Mouse (Mus musculus) cerebellum, postnatal 4 days (tissue): Measurements from ENCODE around the gene Zfp646.

Source experiments
- DNase-seq, 2 experiments: peaks; one replicate each; pipeline ENCODE4 v3.0.0; 2022; ENCODE audit warnings: low spot score in 2 of 2, mixed read lengths in 1 of 2

The Zfp646 gene

GRCm38 (mm10) chr7:127919290-127919689, 43.3 kb downstream of the Zfp646 start:
- no peak for DNase-seq

GRCm38 (mm10) chr7:127921516-127921915, 45.5 kb downstream of the Zfp646 start:
- no peak for DNase-seq

GRCm38 (mm10) chr7:127922451-127923275, 46.6 kb downstream of the Zfp646 start:
- no peak for DNase-seq

GRCm38 (mm10) chr7:127923714-127924113, 47.7 kb downstream of the Zfp646 start:
- DNase-seq: no peak

- DNase-seq: no peak
Observed at GRCm38 (mm10) chr7:127925252-127925651, 49.2 kb downstream of the Zfp646 start.

GRCm38 (mm10) chr7:127926066-127926465, 50.0 kb downstream of the Zfp646 start:
- DNase-seq: no peak

- no peak for DNase-seq
Observed at GRCm38 (mm10) chr7:127926846-127927245, 50.8 kb downstream of the Zfp646 start.

- DNase-seq: no peak
Observed at GRCm38 (mm10) chr7:127927726-127928125, 51.7 kb downstream of the Zfp646 start.

- DNase-seq: no peak
Observed at GRCm38 (mm10) chr7:127928596-127928995, 52.6 kb downstream of the Zfp646 start.

GRCm38 (mm10) chr7:127929923-127930322, 53.9 kb downstream of the Zfp646 start, which contains the start of gene Prss8:
TSS of gene Prss8 (minus strand) at chr7:127930104.
- no peak for DNase-seq

GRCm38 (mm10) chr7:127930636-127931035, 54.6 kb downstream of the Zfp646 start:
- DNase-seq: no peak

- DNase-seq: no peak
Observed at GRCm38 (mm10) chr7:127931351-127932135, 55.5 kb downstream of the Zfp646 start.

- no peak for DNase-seq
Observed at GRCm38 (mm10) chr7:127932273-127933031, 56.4 kb downstream of the Zfp646 start.

GRCm38 (mm10) chr7:127934075-127934474, 58.1 kb downstream of the Zfp646 start:
- no peak for DNase-seq

GRCm38 (mm10) chr7:127935028-127935722, 59.2 kb downstream of the Zfp646 start:
- DNase-seq: peak; percentile 92 to 97
